Mouse (Mus musculus) thymus, adult 18-20 months (tissue): ENCODE data around the gene Galk1.

Source experiments
- DNase-seq, 2 experiments: peaks; one replicate each; pipeline ENCODE4 v3.0.0; 2022; ENCODE audit warnings: mixed read lengths in 2 of 2

Gene Galk1

DNA sequence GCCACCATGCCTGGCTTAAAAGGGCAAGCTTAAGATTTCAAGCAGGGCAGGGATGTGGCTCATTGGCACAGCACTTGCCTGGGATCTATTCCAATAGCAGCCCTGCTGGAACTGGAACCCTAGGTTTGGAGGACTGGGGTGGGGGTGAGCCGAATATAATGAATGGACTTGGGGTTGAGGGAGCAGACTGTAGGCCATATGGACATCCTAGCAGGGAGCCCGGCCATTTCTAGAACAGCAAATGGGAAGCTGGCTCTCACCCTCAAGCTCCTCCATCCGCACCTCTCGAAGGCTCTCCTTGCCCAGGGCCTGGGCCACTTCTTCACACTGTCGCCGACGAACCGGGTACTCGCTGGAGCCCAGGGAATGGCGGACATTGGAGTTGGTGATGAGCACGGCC, 2.9 kb downstream of the Galk1 start:
- DNase-seq = no peak

DNA sequence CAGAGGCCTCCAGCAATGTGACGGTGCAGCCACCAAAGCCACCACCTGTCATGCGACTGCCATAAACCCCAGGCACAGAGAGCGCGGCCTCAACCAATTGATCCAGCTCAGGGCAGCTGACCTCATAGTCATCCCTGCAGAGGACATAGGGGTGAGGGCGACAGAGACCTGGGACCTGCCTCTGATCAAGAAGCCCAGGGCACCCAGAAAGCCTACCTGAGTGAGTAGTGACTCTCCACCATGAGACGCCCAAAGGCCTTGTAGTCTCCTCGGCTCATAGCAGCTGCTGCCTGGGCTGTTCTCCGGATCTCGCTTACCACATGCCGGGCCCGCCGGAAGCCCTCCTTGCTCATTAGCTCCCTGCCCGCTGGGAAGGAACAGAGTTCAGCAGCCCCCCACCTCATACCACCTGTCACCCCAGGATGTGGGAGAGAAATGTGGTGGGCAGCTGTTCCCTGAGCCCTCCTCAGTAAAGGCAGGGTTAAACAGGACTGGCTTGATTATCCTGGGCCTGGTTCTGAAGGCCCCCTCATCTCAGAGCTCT, 3.6 kb downstream of the Galk1 start:
- no peak for DNase-seq

DNA sequence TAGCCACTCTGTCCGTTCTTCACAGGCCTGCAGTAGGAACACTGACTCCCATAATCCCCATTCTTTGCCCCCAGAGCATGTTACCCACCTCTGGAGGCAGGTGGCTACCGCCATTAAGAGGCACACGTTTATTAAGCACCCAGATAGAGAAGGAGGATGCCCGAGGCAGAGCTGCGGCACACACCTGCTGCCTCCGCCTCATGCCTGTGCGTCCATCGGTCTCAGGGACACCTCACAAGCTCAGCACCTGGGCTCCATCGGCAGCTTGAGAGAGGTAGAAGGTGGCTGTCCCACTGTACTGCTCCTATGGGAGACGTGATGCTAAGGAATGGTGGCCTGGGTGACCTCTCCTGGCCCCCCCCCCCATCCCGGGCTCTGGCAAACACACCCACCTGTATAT, 4.1 kb downstream of the Galk1 start:
- DNase-seq = no peak

GRCm38 (mm10) chr11:116007095-116007850, 5.2 kb downstream of the Galk1 start:
- DNase-seq = no peak

DNA sequence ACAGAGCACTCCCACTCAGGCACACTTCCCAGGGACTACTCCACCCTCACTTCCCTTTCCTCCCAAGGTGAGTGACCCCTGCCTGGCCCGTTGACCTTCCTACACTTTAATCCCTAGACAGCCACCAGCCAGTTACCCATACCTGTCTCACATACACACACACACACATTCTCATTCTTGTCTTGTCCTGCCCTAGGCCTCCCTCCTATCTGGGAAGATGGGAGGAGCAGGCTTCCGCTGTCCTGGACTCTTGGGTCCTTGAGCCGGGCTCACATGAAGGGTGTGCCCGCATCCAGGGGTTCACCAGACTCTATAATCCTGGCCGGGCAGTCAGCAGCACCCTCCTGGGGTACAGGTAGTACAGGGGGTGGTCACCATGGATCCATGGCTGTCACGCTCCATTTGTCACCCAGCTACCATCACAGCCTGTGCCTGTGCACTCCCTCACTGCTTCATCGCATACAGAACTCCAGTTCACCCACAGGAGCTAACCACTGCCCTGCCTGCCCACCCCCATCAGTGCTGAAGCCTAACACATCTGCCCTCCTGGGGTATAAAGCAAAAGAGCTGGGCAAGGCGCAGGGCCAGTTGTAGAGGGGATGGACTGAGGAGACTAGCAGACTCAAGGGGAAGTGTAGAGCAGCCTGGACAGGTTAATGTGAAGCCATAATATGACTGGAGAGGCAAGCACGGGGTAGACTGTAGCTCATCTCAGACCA, 6.7 kb downstream of the Galk1 start:
- DNase-seq = no peak

GRCm38 (mm10) chr11:116004840-116005700, 7.4 kb downstream of the Galk1 start:
- peak; percentile 60 to 62 for DNase-seq

- no peak for DNase-seq
Measured at GRCm38 (mm10) chr11:116004186-116004823, 8.2 kb downstream of the Galk1 start.

- DNase-seq = no peak
Measured at GRCm38 (mm10) chr11:116002894-116003293, 9.6 kb downstream of the Galk1 start.

DNA sequence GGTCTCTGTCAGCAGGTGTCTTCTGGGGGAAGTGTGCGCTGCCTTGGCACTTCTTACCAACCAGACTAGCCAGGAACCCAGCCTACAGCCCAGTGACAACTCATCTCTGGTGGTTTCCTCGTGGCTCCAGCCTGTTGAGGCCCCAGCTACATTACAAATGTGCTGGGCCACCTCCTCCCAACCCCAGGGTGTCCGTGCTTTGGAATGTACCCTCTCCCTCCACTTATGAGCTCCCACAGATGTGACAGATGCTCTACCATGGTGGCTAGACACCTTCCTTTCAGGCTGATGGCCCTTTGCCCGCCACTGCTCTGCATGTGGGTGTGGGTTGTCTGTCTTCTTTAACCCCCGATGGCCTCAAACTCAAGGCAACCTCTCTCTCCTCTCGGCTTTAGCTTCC, 10.8 kb downstream of the Galk1 start:
- no peak for DNase-seq

DNA sequence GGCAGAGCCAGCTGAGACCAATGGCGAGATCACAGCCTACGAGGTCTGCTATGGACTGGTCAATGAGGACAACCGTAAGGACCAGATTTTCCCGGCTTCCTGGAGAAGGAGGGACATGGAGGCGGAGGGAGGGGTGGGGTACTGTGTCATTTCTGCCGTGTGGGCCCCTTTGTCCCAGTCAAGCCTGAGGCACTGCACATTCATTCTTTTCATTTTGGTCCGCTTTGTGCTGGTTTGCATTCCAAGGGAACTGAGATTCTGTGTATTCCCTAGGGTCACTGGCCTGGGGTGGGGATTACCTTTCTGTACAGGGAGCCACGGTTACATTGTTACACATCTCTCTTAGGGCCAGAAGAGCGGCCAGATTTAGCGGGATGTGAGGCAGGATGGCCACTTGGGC, 11.9 kb downstream of the Galk1 start:
- no peak for DNase-seq

DNA sequence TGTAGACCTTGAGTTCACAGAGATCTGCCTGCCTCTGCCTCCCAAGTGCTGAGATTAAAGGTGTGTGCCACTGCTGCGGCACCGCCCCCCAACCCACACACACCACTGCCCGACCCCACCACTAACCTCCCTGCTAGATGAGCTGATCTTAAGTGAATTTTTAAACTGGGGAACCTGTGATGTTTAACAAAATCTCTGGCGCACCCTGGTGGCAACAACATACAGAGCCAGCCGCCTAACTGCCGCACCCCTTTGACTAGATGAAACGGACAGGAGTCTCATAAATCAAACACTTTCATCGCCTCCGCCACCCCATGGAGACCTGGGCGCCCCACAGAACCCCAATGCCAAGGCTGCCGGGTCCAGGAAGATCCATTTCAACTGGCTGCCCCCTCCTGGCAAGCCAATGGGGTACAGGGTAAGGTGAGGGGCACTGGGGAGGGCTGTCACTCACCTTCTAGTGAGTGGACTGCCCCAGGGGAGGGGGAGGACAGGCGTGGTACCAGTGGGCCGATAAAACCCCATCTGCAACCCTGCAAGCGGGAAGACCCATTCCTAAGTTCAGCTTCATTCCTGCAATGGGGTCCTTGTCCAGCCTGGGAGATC, 12.9 kb downstream of the Galk1 start:
- peak in 1 of 2 experiments; percentile 59 for DNase-seq

DNA sequence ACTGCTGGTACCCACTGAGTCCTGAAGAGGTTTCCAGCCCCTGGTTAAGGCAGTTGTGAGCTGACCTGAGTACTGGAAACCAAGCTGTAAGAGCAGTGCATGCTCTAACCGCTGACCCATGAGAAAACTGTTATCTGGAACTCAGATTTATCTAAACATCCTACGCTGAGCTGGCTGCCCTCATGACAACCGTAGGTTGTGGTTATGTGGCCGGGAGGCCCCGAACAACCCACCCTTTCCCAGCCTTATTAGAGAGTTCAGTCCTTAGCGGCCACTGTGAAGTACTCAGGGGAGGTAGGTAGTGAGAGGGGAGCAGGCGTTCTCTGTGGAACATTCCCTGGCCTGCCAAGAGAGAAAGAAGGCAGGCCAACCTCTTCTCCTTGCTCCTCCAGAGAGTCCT, 13.5 kb downstream of the Galk1 start:
- no peak for DNase-seq

GRCm38 (mm10) chr11:115997662-115998061, 14.9 kb downstream of the Galk1 start:
- no peak for DNase-seq

GRCm38 (mm10) chr11:115997047-115997446, 15.5 kb downstream of the Galk1 start:
- DNase-seq = no peak

DNA sequence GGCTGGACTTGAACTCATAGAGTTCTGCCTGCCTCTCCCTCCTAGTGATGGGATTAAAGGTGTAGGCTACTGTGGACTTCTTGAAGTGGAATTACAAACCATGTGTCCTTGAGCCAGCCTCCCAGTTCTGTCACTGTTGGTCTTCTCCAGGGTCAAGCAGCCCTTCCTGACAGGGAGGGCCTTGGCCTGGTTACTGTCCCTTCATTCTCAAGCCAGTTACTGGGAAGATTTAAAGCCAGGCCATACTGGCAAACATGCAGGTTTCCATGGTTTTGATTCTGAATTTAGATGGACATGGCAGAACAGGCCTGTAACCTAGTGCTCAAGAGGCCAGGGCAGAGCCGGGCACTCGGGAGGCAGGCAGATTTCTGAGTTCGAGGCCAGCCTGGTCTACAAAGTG, 17.3 kb downstream of the Galk1 start:
- no peak for DNase-seq

DNA sequence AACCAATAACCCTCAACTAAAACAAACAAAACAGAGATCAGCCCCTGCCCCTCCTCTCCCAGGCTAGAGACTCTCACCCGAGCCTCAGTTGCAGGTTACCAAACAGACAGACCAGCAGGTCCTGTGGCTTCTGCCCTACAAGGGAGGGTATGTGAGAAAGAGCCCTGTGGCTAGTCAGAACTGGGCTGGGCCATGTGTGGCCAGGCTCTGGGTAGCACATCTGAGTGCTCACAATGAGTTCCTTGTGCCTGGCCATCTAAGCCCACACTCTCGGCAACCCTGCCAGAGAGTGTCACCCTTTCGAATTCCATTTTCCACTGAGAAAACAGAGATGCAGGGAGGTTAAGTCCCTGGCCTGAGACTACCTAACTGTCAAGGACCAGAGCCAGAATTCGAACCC, 20.4 kb downstream of the Galk1 start:
- no peak for DNase-seq

GRCm38 (mm10) chr11:115989686-115990085, 22.8 kb downstream of the Galk1 start:
- no peak for DNase-seq

- no peak for DNase-seq
Measured at GRCm38 (mm10) chr11:115983291-115983690, 29.2 kb downstream of the Galk1 start.

GRCm38 (mm10) chr11:115982472-115982871, 30.0 kb downstream of the Galk1 start:
- no peak for DNase-seq

DNA sequence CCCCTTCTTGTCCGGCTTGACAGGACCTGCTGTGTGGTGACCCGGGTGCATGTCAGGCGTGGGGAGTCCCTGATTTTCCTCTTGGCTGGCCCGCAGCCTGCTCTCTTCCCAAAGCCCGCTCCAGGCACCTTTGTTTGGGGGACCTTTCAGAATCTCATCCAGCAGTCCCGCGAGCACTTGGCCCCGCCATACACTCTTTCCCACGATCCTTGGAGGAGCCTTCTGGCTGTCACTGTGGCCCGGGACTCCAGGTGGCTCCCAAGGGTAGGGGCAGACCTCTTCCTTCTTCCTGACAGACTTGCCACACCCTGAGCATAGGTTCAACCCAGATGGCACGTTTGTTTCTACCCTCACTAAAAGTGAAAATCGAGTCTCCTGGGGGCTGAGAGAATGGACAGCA, 37.0 kb downstream of the Galk1 start:
- no peak for DNase-seq

- no peak for DNase-seq
Measured at GRCm38 (mm10) chr11:115975083-115975420, 37.5 kb downstream of the Galk1 start.
